Mouse (Mus musculus) layer of hippocampus, postnatal 36 days (tissue): ENCODE measurements around the gene Adh5. TPM values are rescaled to one million over a fixed set of nuclear protein-coding genes. Genes with fewer than 3 reads are reported as not detected.
"Not testable (repeated sequence)": the region's sequence is repeated elsewhere in the genome, so short reads cannot be mapped to it uniquely, and the experiment has no call there.

Experiments used
- DNase-seq, 2 experiments: peaks; one replicate each; pipeline ENCODE4 v3.0.0; 2022
- total RNA-seq, 2 experiments: library from RNA; stranded (reverse); gene quantifications; 2 replicates each; pipeline ENCODE4 v1.2.3; 2021

The Adh5 gene
- total RNA-seq, 2 experiments from 2014 or later: 65.7 to 69.8 TPM

DNA sequence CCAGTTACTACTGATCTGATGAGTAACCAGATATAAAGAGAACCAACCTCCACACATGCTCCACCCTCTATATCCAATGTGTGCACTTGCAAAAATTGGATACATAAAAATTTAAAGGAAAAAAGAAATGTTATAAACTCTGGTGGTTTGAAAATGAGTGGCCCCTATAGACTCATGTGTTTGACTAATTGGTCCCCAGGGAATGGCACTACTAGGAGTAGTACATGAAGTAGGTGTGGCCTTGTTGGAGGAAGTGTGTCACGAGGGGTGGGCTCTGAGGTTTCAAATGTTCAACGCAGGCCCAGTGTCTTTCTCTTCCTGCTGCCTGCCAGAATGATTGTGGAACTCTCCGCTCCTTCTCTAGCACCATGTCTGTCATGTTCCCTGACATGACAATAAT lies 18.9 kb downstream of the Adh5 start:
- no peak for DNase-seq

GRCm38 (mm10) chr3:138463137-138463536 lies 20.2 kb downstream of the Adh5 start:
- DNase-seq: no peak

GRCm38 (mm10) chr3:138463807-138464206 lies 20.9 kb downstream of the Adh5 start:
- no peak for DNase-seq

GRCm38 (mm10) chr3:138464573-138465147 lies 21.8 kb downstream of the Adh5 start:
- no peak for DNase-seq

- not testable (repeated sequence) for DNase-seq
Measured at GRCm38 (mm10) chr3:138466656-138467055, 23.8 kb downstream of the Adh5 start.

DNA sequence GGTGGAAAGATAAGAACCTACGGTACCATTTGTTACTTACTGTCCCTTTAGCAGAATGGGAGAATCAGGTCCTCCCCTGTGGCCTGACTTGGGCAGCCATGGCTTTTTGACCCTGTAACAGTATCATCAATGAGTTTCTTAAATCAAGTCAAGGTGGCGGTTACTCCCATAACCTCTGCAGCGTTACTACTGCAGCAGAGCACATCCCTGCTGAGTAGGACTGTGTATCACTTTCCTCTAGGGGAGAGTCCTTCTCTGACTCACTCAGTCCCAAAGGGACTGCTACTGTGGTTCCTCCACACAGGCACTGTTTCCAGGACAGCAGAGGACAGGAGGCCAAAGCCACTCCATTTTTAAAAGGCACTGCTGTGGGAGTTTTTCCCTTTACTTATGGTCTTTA lies 28.2 kb downstream of the Adh5 start:
- DNase-seq: no peak

DNA sequence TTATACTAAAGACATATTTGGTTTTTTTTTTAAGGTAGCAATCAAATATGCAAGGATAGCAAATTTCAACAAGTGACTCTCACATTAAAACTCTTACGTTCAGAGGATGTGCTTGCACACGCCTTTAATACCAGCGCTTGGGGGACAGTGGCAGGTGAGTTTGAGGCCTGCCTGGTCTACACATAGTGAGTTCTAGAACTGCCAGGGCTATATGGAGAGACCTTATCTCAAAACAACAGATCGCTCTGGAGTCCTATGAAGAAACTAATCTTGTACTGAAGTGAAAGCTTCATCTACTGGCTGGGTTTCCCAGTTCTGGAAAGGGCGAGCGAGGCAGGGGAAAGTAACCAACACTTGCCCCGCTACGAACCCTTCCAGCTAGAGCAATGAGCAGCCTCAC lies 36.6 kb downstream of the Adh5 start:
- no peak for DNase-seq

- no peak for DNase-seq
Measured at GRCm38 (mm10) chr3:138481526-138482284, 38.8 kb downstream of the Adh5 start.

DNA sequence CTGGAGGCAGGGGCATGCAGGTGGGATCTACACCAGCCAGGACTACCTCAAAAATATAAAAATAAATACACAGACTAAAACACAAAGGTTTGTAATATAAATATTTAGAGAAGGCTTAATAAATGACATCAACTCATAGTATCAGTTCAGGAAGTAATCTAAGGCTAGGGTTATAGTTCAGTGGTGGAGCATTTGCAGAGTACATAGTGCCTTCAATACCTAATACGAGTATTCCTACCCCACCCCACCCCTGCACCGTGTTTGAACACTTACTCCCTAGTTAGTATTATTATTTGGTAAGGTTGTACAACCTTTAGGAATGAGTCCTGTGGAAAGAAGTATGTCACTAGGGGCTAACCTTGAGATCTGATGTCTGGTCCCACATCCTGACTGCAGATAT lies 40.3 kb downstream of the Adh5 start:
- no peak for DNase-seq

DNA sequence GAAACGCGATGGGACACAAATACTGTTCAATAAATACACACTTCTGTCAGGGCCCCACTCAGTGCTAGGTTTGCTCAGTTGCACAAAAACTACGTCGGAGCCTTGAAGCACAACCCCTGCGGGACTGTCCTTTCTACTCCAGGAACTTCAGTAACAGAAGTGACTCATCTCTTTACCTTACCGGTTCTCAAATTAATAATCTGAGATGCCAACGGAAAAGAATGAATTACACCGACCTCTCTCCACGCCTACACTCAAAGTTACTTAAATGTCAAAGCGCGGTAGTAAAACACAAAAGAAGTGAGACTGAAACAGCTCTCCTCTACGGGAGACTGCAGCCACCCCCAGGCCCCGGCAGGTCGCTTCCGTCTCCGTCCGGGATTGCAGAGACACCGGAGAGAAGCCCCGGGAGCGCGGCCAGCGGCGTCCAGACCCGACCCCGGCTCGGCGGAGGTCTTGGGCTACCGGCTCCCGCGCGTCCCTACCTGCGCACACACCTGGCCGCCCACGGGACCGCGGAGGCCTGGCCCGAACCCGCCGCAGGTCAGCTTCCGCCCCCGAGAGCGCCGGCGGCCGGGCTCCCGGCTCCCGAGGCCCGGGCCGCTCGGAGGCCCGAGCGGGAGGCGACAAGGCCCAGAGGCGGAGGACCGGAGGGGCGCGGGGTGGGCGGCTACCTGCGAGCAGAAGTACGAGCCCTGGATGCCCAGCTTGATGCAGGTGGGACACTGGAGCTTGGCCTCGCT lies 45.9 kb downstream of the Adh5 start:
- peak in 1 of 2 experiments; percentile 13 for DNase-seq

DNA sequence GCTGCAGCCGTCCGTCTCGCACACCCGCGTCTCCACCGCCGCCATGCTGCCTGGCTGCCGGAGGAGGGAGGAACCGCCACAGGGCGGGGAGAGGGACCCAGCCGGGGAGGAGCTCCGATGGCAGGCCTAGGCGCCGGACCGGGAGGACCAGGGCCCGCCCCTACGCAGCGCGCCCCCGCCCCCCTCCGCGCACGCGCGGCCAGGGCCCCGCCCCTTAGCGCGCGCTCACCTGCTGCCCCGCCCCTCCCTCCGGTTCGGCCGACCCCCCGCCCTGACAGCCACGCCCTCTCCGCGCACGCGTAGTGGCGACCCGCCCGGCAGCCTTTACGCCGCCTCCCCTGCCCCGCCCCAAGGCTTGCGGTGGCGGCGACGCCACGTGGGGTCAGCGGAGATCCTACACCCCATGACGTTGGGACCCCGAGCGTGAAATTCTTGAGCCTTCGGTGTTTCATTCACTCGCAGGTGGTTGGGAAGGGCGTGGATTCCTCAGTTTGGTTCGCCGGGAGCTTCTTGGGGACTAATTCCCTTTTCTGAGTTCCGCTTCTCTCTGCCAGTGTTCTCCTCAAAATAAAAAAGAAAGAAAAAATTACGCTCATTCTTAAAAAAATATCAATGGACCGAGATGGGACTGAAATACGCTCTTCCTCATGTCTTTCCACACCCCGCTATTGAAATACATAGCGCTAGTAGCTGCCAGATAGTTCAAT lies 46.6 kb downstream of the Adh5 start, which contains the start of gene Metap1:
Gene Metap1 (minus strand): TSS at position 189 of the 707 bp plus-strand sequence.
- DNase-seq: peak; percentile 94 to 95

GRCm38 (mm10) chr3:138490034-138490337 lies 47.1 kb downstream of the Adh5 start:
- no peak for DNase-seq

DNA sequence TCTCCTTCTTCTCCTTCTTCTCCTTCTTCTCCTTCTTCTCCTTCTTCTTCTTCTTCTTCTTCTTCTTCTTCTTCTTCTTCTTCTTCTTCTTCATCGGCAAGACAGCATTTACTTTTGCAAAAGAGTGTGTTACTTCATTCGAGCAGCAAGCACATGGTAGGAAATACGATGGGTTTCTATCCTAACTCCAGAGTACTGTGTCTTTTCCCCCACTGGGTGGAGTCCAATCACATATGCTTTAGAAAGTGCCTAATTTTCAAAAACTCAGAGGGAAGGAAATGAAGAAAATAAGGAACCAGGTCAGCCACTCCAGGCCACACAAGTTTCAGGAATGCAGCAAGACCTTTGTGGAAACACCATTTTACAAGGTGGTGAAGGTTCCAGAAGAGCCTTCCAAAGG lies 50.8 kb downstream of the Adh5 start:
- no peak for DNase-seq

DNA sequence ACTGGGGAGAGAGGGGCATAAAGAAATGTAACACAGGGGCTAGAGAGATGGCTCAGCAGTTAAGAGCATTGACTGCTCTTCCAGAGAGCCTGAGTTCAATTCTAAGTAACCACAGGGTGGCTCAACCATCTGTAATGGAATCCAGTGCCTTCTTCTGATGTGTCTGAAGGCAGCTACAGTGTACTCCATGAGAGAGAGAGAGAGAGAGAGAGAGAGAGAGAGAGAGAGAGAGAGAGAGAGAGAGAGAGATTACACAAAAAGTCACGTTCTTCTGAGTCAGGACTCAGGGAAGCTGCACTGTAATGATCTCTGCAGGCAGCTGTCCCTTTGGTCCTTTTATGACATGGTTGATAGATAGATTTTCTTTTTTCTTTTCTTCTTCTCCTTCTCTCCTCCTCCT lies 51.7 kb downstream of the Adh5 start:
- no peak for DNase-seq

DNA sequence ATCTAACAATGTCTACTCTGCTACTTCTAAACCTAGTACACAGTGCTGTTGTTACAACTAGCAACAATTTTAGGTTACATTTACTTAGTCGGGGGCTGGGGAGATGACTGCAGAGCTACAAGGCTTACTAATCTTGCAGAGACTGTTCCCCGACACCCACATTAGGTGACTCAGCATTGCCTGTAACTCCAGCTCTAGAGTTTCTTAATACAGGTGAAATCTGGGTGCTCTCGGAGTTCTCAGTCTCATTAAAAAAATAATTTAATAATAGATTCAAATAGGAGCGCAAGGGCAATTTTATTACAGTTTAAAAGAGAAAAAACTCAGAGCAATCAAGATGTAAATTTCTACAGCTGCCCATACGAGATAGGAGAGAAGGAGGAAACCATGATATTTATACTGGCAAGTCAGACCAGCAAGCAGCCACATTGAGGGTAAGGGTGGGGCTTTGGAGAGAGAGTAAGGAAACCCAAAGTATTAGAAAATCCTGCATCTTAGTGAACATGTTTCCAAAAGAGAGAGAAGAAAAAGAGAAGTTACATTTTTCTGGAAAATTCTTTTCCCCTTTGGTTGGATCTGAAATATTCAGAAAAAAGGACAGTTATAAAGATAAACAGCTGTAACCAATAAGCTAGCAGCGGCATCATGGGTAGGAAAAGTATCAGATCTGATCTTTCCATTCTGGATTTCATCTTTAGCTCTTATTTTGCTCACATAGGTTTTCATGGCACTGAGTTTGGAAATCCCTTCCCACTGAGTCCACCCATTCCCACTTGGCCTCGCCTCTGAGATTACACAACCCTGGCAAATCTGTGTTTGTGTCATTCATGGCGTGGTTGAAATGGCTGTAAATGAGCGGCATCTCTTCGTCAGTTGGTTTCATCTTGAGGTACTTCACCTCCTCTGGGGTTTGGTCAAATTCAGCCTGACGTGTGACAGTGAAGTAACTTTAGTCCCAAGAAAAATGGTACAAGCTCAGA lies 52.6 kb downstream of the Adh5 start:
- no peak for DNase-seq

GRCm38 (mm10) chr3:138498731-138499130 lies 55.8 kb downstream of the Adh5 start:
- DNase-seq: no peak

DNA sequence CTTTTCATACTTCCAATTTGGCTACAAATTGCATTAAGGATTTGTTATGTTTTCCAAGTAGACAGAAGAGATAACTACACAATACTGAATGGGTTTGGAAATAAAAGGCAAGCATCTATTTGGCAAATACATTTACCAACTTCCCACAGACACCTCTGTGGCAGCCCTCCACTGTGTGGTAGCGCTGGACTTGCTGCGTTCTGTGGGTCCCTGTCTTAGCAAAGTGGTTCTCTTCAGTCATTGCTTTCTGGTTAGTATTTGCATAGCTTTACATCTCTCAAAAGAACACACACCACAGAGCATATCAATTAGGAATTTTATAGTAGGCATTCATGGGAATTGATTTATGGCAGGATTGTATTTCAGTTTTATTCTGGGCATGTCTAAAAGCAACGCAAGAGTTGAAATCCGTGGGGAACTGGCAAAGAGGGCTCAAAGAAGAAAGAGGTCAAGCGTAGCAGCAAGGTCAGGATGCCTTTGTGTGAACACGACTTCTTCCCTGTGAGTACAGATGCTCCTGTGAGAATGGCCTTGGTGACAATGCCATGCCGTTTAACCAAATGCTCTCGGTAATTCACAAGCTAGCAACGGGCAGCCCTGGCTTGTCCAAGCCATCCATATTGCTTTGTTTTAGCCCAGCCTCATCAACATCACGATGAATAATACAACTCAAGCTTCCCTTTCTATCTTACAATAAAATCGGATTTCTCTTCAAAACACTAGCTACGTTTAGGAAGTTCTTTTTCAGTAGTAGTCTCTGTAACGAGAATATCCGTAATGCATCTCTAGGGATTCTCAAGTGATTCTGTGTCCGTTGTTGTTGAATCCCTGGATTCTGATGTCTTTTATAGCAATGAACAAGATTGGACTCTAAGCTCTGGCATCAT lies 57.2 kb downstream of the Adh5 start:
- DNase-seq: no peak

DNA sequence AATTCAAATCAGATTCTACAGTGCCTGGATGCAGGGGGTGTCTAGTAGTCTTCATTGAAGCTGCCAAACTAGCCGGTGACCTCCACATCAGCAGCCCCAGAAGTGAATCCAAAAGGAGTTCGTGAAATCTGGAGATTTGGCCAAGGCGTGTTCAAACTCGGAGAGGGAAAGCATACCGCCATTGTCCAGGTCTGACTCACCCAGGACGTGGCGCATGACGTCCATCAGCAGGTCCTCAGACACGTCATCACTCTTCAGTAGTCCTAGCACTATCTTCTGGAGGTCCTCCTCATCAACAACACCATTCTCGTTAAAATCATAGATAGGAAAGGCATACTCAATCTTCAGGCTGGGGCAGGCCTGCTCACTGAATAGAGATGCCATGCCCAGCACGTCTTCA lies 60.9 kb downstream of the Adh5 start:
- DNase-seq: no peak
